Mouse (Mus musculus): Measurements from ENCODE around the gene Lrrc3. TPM values are rescaled to one million over a fixed set of nuclear protein-coding genes. Genes with fewer than 3 reads are reported as not detected.

Gene Lrrc3
- polyA plus RNA-seq, 1 experiment from 2014 or later = 2.7 TPM

Other genes with a start within 250 kb of the Lrrc3 start
- 0.72 and 1.2 TPM in 2 replicates for gene Tspear, start 216.0 kb downstream of the Lrrc3 start, polyA plus RNA-seq (2014; fragmentation: Nextera tagmentation; extraction: Ambion mirVana)
- gene Gm19402, start 211.8 kb downstream of the Lrrc3 start, polyA plus RNA-seq (2014; fragmentation: Nextera tagmentation; extraction: Ambion mirVana) = not detected in 2 replicates
- gene Gm9508, start 205.3 kb downstream of the Lrrc3 start, polyA plus RNA-seq (2014; fragmentation: Nextera tagmentation; extraction: Ambion mirVana) = not detected in 2 replicates
- gene Gm10272, start 195.9 kb downstream of the Lrrc3 start, polyA plus RNA-seq (2014; fragmentation: Nextera tagmentation; extraction: Ambion mirVana) = not detected in 2 replicates
- not detected in 2 replicates for gene Gm10024, start 191.1 kb downstream of the Lrrc3 start, polyA plus RNA-seq (2014; fragmentation: Nextera tagmentation; extraction: Ambion mirVana)
- not detected in 2 replicates for gene Gm10142, start 186.7 kb downstream of the Lrrc3 start, polyA plus RNA-seq (2014; fragmentation: Nextera tagmentation; extraction: Ambion mirVana)
- not detected in 2 replicates for gene Krtap12-1, start 181.9 kb downstream of the Lrrc3 start, polyA plus RNA-seq (2014; fragmentation: Nextera tagmentation; extraction: Ambion mirVana)
- not detected in 2 replicates for gene Gm10100, start 176.1 kb downstream of the Lrrc3 start, polyA plus RNA-seq (2014; fragmentation: Nextera tagmentation; extraction: Ambion mirVana)
- gene Gm18596, start 159.9 kb downstream of the Lrrc3 start, polyA plus RNA-seq (2014; fragmentation: Nextera tagmentation; extraction: Ambion mirVana) = not detected in 2 replicates
- gene Gm9736, start 151.2 kb downstream of the Lrrc3 start, polyA plus RNA-seq (2014; fragmentation: Nextera tagmentation; extraction: Ambion mirVana) = not detected in 2 replicates
- gene Gm3233, start 142.9 kb downstream of the Lrrc3 start, polyA plus RNA-seq (2014; fragmentation: Nextera tagmentation; extraction: Ambion mirVana) = not detected in 2 replicates
- gene Gm3238, start 131.2 kb downstream of the Lrrc3 start, polyA plus RNA-seq (2014; fragmentation: Nextera tagmentation; extraction: Ambion mirVana) = not detected in 2 replicates
- not detected in 2 replicates for gene Gm7138, start 125.6 kb downstream of the Lrrc3 start, polyA plus RNA-seq (2014; fragmentation: Nextera tagmentation; extraction: Ambion mirVana)
- not detected in 2 replicates for gene Gm3250, start 120.0 kb downstream of the Lrrc3 start, polyA plus RNA-seq (2014; fragmentation: Nextera tagmentation; extraction: Ambion mirVana)
- not detected in 2 replicates for gene Gm7137, start 114.3 kb downstream of the Lrrc3 start, polyA plus RNA-seq (2014; fragmentation: Nextera tagmentation; extraction: Ambion mirVana)
- gene Gm9639, start 107.5 kb downstream of the Lrrc3 start, polyA plus RNA-seq (2014; fragmentation: Nextera tagmentation; extraction: Ambion mirVana) = not detected in 2 replicates
- not detected in 2 replicates for gene Gm19668, start 103.4 kb downstream of the Lrrc3 start, polyA plus RNA-seq (2014; fragmentation: Nextera tagmentation; extraction: Ambion mirVana)
- not detected in 2 replicates for gene Gm9507, start 90.7 kb downstream of the Lrrc3 start, polyA plus RNA-seq (2014; fragmentation: Nextera tagmentation; extraction: Ambion mirVana)
- not detected in 2 replicates for gene Gm2696, start 87.9 kb downstream of the Lrrc3 start, polyA plus RNA-seq (2014; fragmentation: Nextera tagmentation; extraction: Ambion mirVana)
- gene Krtap10-4, start 75.4 kb downstream of the Lrrc3 start, polyA plus RNA-seq (2014; fragmentation: Nextera tagmentation; extraction: Ambion mirVana) = not detected in 2 replicates
- gene Krtap10-10, start 66.6 kb downstream of the Lrrc3 start, polyA plus RNA-seq (2014; fragmentation: Nextera tagmentation; extraction: Ambion mirVana) = not detected in 2 replicates
- gene Gm36176, start 55.7 kb downstream of the Lrrc3 start, polyA plus RNA-seq (2014; fragmentation: Nextera tagmentation; extraction: Ambion mirVana) = not detected in 2 replicates
- gene Gm10318, start 49.7 kb downstream of the Lrrc3 start, polyA plus RNA-seq (2014; fragmentation: Nextera tagmentation; extraction: Ambion mirVana) = not detected in 2 replicates
- not detected in 2 replicates for gene Gm3285, start 40.6 kb downstream of the Lrrc3 start, polyA plus RNA-seq (2014; fragmentation: Nextera tagmentation; extraction: Ambion mirVana)
- 0.75 and 1.5 TPM in 2 replicates for gene Trpm2, start 68.0 kb upstream of the Lrrc3 start, polyA plus RNA-seq (2014; fragmentation: Nextera tagmentation; extraction: Ambion mirVana)
- gene 1810043G02Rik, start 76.0 kb upstream of the Lrrc3 start, polyA plus RNA-seq (2014; fragmentation: Nextera tagmentation; extraction: Ambion mirVana) = 32.3 and 36.5 TPM in 2 replicates
- gene Pfkl, start 107.5 kb upstream of the Lrrc3 start, polyA plus RNA-seq (2014; fragmentation: Nextera tagmentation; extraction: Ambion mirVana) = 96.9 and 103 TPM in 2 replicates
- gene Dnmt3l, start 139.4 kb upstream of the Lrrc3 start, polyA plus RNA-seq (2014; fragmentation: Nextera tagmentation; extraction: Ambion mirVana) = not detected in 2 replicates
- 0.10 TPM in 1 of 2 replicates, not detected in the other for gene Aire, start 141.1 kb upstream of the Lrrc3 start, polyA plus RNA-seq (2014; fragmentation: Nextera tagmentation; extraction: Ambion mirVana)
- 1.2 and 2.5 TPM in 2 replicates for gene Icosl, start 166.8 kb upstream of the Lrrc3 start, polyA plus RNA-seq (2014; fragmentation: Nextera tagmentation; extraction: Ambion mirVana)